Mouse (Mus musculus): ENCODE results near the gene Begain. TPM values are rescaled to one million over a fixed set of nuclear protein-coding genes. Genes with fewer than 3 reads are reported as not detected.

Begain gene
- polyA plus RNA-seq, 1 experiment from 2014 or later: 2.3 TPM

- no peak overlapping the region for H3K4me3 ChIP-seq
- no peaks in the 10 kb centered on the region for H3K36me3 ChIP-seq (replicated peaks)
- 0 out of 2 replicates have a peak, but pooled peaks cover 4% of the 10 kb centered on the region for H3K27me3 ChIP-seq (ENCODE audit: poor library complexity, severe bottlenecking)
- no peak for DNase-seq (ENCODE audit: extremely low spot score, low spot score)
- peaks cover 10% of the 10 kb centered on the region for H3K4me1 ChIP-seq
- H3K27ac ChIP-seq: no peak overlapping the region
- WGBS: 89% methylated on average over 9 of the region's 9 CpGs
- H3K9me3 ChIP-seq: no peaks in the 10 kb centered on the region
Measured at GRCm38 (mm10) chr12:108990425-108990824, 77.6 kb downstream of the Begain start.

DNA sequence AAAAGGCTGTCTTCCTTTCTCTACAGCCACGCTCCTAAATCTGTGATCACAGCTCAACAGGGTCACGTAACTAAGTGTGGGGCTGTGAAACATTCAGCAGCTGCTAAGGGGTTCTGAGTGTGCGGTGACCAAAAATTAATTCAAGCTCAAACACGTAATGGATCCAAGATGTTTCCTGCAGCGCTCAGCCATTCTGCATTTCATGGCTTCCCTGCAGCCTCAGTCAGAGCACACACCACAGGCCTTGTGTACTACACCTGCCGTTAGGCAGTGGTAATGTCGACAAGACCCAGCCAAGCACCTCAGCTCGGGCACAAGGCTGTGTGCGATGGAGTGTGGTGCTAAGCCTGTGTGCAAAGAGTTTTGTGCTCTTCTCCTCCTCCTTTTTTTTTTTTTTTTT lies 80.6 kb downstream of the Begain start:
- peaks cover 14% of the 10 kb centered on the region for H3K4me1 ChIP-seq
- H3K27me3 ChIP-seq (ENCODE audit: poor library complexity, severe bottlenecking): no peaks in the 10 kb centered on the region
- no peaks in the 10 kb centered on the region for H3K9me3 ChIP-seq
- no peak overlapping the region for H3K4me3 ChIP-seq
- DNase-seq (ENCODE audit: extremely low spot score, low spot score): no peak
- H3K36me3 ChIP-seq (replicated peaks): no peaks in the 10 kb centered on the region
- 81% methylated on average over 9 of the region's 9 CpGs for WGBS
- no peak overlapping the region for H3K27ac ChIP-seq

GRCm38 (mm10) chr12:108985025-108985424 lies 83.0 kb downstream of the Begain start:
- 80% methylated on average over 6 of the region's 6 CpGs for WGBS
- H3K27me3 ChIP-seq (ENCODE audit: poor library complexity, severe bottlenecking): peaks cover 8% of the 10 kb centered on the region; the same call in 1 of the 2 replicates
- DNase-seq (ENCODE audit: extremely low spot score, low spot score): no peak
- H3K36me3 ChIP-seq (replicated peaks): no peaks in the 10 kb centered on the region
- no peak overlapping the region for H3K4me3 ChIP-seq
- no peak overlapping the region for H3K27ac ChIP-seq
- H3K9me3 ChIP-seq: no peaks in the 10 kb centered on the region
- peaks cover 30% of the 10 kb centered on the region for H3K4me1 ChIP-seq

- H3K36me3 ChIP-seq (replicated peaks): no peaks in the 10 kb centered on the region
- WGBS: 87% methylated on average over 8 of the region's 8 CpGs
- no peak overlapping the region for H3K27ac ChIP-seq
Measured at GRCm38 (mm10) chr12:108984471-108984870, 83.5 kb downstream of the Begain start.

GRCm38 (mm10) chr12:108983496-108983895 lies 84.5 kb downstream of the Begain start:
- Histone ChIP-seq H3K9me3 (no peaks in the 10 kb centered on the region), H3K27ac (no peak overlapping the region), H3K4me3 (no peak overlapping the region), H3K4me1 (peaks cover 45% of the 10 kb centered on the region), H3K27me3 (ENCODE audit: poor library complexity, severe bottlenecking) (peaks cover 8% of the 10 kb centered on the region; the same call in 1 of the 2 replicates), H3K36me3 (replicated peaks) (no peaks in the 10 kb centered on the region)
- 86% methylated on average over 6 of the region's 6 CpGs for WGBS
- DNase-seq (ENCODE audit: extremely low spot score, low spot score): no peak

More at GRCm38 (mm10) chr12:108984471-108984870, 83.5 kb downstream of the Begain start:
- Histone ChIP-seq H3K9me3 (no peaks in the 10 kb centered on the region), H3K4me3 (no peak overlapping the region), H3K27me3 (ENCODE audit: poor library complexity, severe bottlenecking) (peaks cover 8% of the 10 kb centered on the region; the same call in 1 of the 2 replicates), H3K4me1 (peaks cover 35% of the 10 kb centered on the region)
- no peak for DNase-seq (ENCODE audit: extremely low spot score, low spot score)

DNA sequence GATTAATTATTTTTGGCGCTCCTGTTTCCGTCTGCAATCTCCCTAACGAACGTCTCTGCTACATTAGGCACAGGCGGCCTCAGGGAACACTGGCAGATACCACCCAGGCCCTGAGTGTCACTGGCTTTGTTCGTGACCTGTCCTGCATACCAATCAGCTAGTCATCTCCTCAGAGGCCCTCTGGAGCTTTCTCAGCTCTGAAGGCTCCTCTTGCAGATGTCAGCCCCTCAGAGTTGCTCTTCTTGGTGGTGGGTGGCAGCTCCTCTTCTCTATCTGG lies 85.4 kb downstream of the Begain start:
- no peak for DNase-seq (ENCODE audit: extremely low spot score, low spot score)
- Histone ChIP-seq H3K27ac (no peak overlapping the region), H3K4me1 (peaks cover 51% of the 10 kb centered on the region), H3K27me3 (ENCODE audit: poor library complexity, severe bottlenecking) (peaks cover 8% of the 10 kb centered on the region; the same call in 1 of the 2 replicates), H3K36me3 (replicated peaks) (no peaks in the 10 kb centered on the region), H3K4me3 (no peak overlapping the region), H3K9me3 (no peaks in the 10 kb centered on the region)
- 68% methylated on average over 6 of the region's 6 CpGs for WGBS

Other genes starting within 250 kb of the Begain start
- gene Slc25a29, start 232.3 kb downstream of the Begain start, polyA plus RNA-seq (2016; fragmentation: Nextera tagmentation; extraction: Ambion mirVana): 11.7 and 12.1 TPM in 2 replicates
- 9.8 and 11.9 TPM in 2 replicates for gene Slc25a47, start 232.2 kb downstream of the Begain start, polyA plus RNA-seq (2016; fragmentation: Nextera tagmentation; extraction: Ambion mirVana)
- 9.4 and 9.9 TPM in 2 replicates for gene Wdr25, start 174.6 kb downstream of the Begain start, polyA plus RNA-seq (2016; fragmentation: Nextera tagmentation; extraction: Ambion mirVana)
- gene Wars, start 174.0 kb downstream of the Begain start, polyA plus RNA-seq (2016; fragmentation: Nextera tagmentation; extraction: Ambion mirVana): 152 and 157 TPM in 2 replicates